Mouse (Mus musculus): Measurements from ENCODE around the gene Pdik1l.

Gene Pdik1l

DNA sequence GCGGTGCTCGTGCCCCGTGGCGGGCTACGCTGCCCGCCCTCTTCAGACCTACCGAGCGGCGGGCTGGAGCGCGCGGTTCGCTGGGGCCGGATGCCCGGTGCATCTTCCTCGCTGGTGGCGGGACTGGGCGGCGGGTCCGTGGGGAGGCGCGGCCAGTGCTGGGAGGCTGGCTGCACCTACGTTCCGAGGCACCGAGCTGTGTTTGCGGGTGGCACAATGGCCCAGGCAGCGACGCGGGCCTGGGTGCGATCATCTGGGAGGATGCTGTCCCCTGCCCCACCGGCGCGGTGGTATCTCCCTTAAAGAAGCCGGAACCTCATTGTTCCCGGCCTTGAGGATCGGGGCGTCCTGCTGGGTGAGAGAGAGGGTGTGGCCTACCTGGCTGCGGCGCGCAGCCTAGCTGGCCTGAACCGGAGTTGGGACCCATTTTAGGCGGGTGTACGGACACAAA, at the start of gene Pdik1l:
TSS of gene Pdik1l (minus strand) at position 321 of the 451 bp plus-strand sequence.
- peak; percentile 67 to 69 for DNase-seq

DNA sequence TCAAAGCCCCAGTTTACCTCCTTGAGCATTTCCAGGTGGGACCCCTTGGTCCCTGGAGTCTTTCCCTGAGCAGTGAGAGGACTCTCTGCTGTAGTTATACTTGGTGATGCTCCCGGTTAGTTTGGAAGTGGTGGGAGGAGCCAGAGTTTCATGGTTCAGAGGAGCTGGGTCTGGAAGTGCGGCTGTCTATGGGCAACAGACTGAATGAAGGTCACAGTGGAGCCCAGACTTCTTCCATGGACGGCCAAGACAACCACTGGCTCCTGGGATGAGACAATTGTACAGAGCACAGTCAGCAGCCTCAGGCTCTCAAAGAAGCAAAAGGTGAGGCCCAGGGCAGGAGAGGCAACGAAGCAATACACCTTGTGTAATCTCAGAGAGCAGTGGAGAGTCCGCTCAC, 42.6 kb upstream of the Pdik1l start:
- DNase-seq = no peak

- no peak for DNase-seq
Observed at GRCm38 (mm10) chr4:134328832-134329231, 41.1 kb upstream of the Pdik1l start.

DNA sequence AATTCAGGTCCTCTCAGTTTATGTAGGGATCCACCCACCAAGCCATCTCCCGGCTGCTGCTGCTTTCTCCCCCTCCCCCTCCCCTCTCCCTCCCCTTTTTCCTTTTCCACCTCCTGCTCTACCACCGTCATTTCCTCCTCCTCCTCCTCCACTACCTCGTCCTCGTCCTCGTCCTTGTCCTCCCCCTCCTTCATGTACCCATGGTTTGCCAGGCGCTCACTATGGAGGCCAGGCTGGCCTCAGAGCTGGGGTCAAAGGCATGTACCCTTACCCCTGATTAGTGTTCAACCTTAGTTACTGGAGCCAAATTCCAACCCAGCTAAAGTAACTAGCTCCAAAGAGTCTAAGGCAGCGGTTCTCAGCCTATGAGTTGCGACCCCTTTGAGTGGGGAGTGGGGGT, 40.5 kb upstream of the Pdik1l start:
- DNase-seq = no peak

GRCm38 (mm10) chr4:134326859-134327530, 39.3 kb upstream of the Pdik1l start:
- no peak for DNase-seq

DNA sequence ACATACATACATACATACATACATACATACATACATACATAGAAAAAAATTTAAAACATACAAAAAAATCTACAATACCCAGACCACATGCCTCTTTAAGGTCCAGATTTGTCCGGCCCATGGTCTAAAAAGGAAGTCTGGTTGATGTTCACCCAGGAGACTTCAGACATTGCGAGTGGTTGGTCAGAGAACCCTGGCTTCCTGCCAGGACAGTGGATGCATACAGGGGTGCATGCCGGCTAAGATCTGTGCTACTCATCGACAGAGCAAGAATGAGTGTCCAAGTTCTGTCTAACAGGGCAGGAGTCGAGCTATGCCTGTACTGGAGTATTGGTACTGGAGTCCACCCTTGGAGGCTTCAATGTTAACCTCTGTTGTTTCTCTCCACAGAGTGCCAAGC, 37.0 kb upstream of the Pdik1l start:
- DNase-seq = no peak

DNA sequence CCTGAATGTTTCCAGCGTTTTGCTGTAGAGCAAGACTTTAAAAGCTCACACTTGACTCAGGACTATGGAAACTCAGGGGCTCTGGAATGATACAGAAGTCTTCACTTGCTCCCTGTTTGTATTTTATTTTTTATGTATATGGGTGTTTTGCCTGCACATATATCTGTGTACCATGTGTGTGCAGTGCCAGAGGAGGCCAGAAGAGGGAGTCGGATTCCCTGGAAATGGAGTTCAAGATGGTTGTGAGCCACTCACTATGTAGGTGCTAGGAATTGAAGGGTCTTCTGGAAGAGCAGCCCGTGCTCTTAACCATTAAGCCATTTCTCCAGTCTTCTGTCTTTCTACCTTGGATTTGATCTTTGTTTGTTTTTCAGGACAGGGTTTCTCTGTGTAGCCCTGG, 33.8 kb upstream of the Pdik1l start:
- no peak for DNase-seq

- no peak for DNase-seq
Observed at GRCm38 (mm10) chr4:134319674-134320073, 32.0 kb upstream of the Pdik1l start.

DNA sequence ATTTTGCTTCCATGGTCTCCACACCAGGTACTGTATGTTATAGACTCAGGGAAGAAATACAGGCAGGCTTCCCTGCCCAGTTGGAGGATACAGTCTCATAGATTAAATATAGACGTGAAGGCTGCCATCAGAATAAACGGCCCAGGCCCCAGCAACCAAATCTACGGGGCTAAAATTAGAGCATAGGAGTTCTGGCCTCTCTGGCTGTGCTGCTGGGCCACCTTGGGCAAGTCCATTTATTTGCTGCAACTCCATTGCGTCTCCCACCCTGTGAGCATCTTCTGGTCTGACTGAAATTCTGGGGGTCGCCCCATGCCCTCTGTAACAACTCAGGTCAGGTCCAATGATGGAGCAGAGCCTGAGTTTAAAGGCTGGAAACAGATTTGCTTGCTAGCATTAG, 31.4 kb upstream of the Pdik1l start:
- DNase-seq = no peak

DNA sequence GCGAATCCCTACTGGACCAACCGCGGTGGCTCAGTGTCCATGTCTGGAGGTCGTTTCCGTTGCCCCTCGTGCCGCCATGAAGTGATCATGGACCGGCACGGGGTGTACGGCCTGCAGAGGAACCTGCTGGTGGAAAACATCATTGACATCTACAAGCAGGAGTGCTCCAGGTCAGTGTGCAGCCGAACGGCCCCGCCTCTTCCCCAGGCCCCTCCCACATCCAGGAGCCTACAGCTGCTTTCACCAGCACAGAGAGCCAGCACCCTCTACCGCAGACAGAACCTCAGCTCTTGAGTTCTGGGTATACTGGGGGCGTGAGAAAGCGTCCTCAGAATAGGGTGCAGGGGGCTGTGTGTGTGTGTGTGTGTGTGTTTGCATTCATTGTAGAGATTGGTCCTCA, 28.7 kb upstream of the Pdik1l start:
- no peak for DNase-seq

- DNase-seq = no peak
Observed at GRCm38 (mm10) chr4:134315470-134315869, 27.8 kb upstream of the Pdik1l start.

DNA sequence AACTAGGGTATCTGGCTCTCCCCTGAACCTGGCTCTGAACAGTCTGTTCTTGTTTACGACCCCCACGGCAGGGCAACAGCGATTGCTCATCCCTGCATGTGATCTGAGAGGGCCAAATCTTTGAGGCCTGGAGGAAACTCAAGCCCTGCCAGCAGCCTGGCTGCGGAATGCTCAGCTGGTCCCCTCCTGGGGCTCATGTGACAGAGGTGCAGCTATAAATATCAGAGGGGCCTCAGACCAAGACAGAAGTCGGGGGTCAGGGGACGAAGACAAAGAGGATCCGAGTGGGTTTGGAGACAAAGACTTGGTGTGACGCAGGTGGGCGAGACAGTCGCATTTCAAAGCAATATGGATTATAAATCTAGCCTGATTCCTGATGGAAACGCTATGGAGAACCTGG, 27.2 kb upstream of the Pdik1l start, which contains the start of gene Trim63:
TSS of gene Trim63 (plus strand) at position 245 of the 400 bp plus-strand sequence.
- no peak for DNase-seq

GRCm38 (mm10) chr4:134314081-134314655, 26.5 kb upstream of the Pdik1l start:
- no peak for DNase-seq

DNA sequence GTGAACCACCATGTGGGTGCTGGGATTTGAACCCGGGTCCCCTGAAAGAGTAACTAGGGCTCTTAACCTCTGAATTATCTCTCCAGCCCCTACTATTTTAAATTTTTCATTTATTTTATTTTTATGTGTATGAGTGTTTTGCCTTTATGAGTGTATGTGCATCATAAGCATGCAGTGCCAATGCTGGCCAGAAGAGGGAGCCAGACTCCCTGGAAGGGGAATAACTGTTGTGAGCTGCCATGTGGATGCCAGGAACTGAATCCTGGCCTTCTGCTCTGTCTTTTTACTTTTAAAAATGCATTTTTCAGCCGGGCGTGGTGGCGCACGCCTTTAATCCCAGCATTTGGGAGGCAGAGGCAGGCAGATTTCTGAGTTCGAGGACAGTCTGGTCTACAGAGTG, 25.2 kb upstream of the Pdik1l start:
- no peak for DNase-seq

DNA sequence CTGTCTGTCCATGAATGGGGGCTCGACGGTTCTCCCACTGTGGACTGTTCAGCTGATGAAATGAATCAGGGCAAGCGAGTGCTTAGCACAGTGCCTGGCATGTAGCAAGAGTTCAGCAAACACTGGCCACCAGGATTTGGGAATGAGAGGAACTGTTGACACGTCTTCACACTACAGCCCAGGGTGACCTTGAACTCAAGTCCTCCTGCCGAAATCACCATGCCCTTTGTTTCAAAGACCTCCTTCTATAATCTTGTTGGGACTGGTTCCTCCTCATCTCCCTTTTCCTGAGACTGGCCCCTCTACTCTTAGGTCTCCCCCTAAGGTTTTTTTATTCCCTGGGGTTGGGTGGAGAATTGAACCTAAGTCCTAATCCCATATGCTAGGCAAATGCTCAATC, 24.6 kb upstream of the Pdik1l start:
- no peak for DNase-seq

GRCm38 (mm10) chr4:134311784-134312183, 24.1 kb upstream of the Pdik1l start:
- DNase-seq = no peak

DNA sequence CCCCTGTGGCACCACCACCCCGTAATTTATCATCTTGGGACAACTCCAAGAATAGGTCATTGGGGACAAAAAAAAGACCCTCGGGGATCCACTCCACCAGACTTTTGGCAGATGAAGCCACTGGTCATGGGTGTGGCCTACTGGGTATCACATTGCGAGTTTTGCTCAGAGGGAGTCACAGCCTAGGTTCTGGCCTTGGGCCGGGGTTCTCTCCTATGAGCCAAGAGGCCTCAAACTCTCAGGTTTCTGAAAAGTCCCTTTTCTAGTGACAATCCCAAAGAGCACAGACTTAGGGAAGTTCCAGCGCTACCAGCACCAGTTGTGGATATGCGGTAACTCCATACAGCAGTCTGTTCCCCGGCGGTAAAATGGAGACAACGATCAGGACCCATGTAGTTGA, 23.0 kb upstream of the Pdik1l start:
- no peak for DNase-seq

GRCm38 (mm10) chr4:134310106-134310505, 22.4 kb upstream of the Pdik1l start:
- no peak for DNase-seq

DNA sequence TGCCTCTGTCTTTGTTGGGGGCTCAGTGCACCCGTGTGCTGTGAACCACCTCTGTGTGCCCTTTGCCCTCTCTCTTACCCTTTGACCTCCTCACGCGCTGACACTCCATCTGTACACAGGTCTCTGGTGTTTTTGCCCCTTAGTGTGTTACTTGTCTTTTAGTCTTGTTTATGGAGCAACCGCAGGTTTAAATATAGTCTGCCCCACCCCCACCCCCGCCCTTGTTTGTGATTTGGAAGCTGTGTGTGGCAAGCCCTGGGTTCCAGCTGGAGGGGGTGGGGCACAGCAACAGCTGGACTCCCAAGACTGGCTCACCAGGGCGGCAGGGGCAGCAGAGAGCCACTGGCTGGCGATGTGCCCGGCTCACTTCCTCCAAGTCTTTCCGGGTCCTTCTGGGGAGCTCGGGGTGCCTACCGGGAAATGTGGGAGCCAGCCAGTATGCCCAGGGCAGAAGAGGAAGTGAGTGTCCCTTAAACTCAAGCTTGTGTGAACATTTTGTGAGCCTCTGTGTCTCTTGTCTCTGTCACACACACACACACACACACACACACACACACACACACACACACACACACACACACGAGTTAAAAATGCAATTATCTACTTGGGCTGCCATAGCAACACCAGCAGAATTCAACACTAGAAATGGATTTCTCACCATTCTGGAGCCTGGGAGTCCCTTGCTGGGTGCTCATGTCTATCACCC, 19.8 kb upstream of the Pdik1l start:
- DNase-seq = peak; percentile 14 to 24

DNA sequence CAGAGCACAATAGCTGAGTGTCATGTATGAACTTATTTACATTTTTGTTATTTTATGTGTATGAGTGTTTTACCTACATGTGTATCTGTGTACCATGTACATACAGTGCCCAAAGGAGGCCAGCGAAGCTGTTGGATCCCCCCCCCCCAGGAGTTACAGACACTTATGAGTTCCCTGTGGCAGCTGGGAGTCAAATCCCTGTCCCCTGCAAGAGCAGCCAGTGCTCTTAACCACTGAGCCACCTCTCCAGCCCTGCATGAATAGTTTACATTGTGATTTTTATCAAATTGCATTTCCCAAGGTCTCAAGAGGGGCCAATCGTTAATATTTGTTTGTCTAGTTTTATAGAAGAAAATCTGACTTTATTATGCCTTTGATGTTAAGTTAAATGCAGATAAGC, 19.3 kb upstream of the Pdik1l start:
- DNase-seq = no peak

- no peak for DNase-seq
Observed at GRCm38 (mm10) chr4:134302084-134302483, 14.4 kb upstream of the Pdik1l start.

- no peak for DNase-seq
Observed at GRCm38 (mm10) chr4:134300316-134300715, 12.6 kb upstream of the Pdik1l start.

- no peak for DNase-seq
Observed at GRCm38 (mm10) chr4:134299498-134299810, 11.8 kb upstream of the Pdik1l start.

Data from spleen, adult 18-20 months (tissue).